Mouse (Mus musculus): ENCODE results near the gene Pitpnm2. TPM values are rescaled to one million over a fixed set of nuclear protein-coding genes. Genes with fewer than 3 reads are reported as not detected.
"Not testable (repeated sequence)": the region's sequence is repeated elsewhere in the genome, so short reads cannot be mapped to it uniquely, and the experiment has no call there.

Gene Pitpnm2
- polyA plus RNA-seq, 1 experiment from 2014 or later, result 11.8 TPM

DNA sequence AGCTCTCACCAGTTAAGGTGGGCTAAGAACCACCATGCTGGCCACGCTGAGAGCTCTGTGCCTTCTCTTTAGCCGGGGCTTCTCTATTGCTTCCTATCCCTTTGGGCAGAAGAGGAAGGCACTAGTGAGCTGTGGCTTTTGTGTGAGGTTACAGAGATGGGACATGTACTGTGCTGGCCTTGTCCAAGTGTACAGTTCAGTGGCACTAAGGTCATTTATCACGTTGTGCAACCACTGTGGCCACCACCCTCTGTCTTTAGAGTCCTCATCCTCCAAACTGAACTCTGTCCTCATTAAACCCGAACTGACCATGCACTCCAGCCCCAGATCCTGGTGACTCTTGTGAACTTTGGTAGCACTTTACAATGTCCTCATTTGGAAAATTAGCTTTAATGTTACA, 23.1 kb downstream of the Pitpnm2 start:
- Histone ChIP-seq H3K27me3 (replicated peaks) (no peaks in the 10 kb centered on the region), H3K4me1 (peaks cover 4% of the 10 kb centered on the region), H3K36me3 (replicated peaks) (no peaks in the 10 kb centered on the region), H3K9ac (no peak overlapping the region), H3K27ac (no peak overlapping the region), H3K9me3 (no peaks in the 10 kb centered on the region), H3K4me3 (no peak overlapping the region), H3K4me2 (no peak overlapping the region)
- no peak for ATAC-seq (replicated peaks)
- 93% methylated on average over 4 of the region's 4 CpGs for WGBS

DNA sequence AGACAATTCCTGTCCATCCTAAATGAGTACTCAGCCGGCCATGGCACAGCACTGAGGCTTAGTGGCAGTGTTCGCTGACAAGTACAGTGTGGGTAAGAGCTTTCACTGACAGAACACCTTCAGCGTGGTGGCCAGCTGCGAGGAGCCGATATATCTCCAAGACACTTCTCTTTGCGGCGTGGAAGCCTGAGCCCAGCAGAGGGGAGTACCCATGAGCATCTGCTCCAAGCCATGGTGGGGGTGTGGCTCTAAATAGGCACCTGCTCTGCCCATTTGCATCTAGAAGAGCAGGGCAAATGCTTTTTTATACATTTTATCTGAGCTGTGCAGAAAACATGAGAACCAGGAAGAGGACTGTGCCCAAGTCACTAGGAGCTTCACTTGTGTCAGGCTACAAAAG, 23.7 kb downstream of the Pitpnm2 start:
- Histone ChIP-seq H3K4me1 (peaks cover 10% of the 10 kb centered on the region), H3K4me3 (no peak overlapping the region), H3K9ac (no peak overlapping the region), H3K36me3 (replicated peaks) (no peaks in the 10 kb centered on the region), H3K27ac (no peak overlapping the region), H3K9me3 (no peaks in the 10 kb centered on the region), H3K4me2 (no peak overlapping the region), H3K27me3 (replicated peaks) (no peaks in the 10 kb centered on the region)
- ATAC-seq (replicated peaks), result no peak
- WGBS, result 92% methylated on average over 7 of the region's 7 CpGs

DNA sequence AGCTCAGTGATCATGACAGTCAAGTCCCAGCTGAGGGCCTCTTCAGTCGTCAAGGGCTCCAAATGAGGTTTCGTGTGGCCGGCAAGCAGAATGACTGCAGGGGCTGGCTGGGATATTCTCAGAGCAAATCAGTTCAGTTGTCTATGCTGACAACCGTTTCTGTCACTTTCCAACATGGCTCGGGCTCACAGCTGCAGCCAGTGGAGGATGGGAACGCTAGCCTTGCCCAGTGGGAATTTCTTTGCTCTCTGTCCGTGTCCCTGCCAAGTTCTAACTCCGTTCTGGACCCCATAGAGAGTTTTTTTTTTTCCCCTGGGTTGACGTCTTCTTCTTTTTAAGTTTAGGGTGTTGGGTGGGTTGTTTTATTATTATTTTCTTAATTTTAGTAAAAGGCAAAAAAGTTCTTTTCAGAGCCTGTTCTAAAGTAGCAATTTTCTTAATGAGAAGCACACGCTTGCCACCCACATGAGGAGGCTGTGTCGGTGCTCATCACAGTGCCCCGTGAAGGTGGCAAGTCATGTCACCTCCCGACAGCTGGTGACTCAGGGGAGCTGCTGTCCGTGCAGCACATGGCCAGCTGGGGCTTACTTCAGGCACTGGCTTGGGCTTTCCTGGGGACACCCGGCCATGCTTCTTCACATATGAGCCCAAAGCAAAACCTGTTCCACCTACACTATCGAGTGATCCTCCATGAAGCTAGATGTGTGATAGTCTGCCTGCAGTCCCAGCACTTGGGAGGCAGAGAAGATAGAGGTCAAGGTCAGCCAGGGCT, 25.1 kb downstream of the Pitpnm2 start:
- H3K9ac ChIP-seq, result no peak overlapping the region
- H3K9me3 ChIP-seq, result no peaks in the 10 kb centered on the region
- 66% methylated on average over 16 of the region's 16 CpGs for WGBS
- ATAC-seq (replicated peaks), result no peak
- no peak overlapping the region for H3K27ac ChIP-seq
- H3K36me3 ChIP-seq (replicated peaks), result no peaks in the 10 kb centered on the region
- H3K4me3 ChIP-seq, result no peak overlapping the region
- no peaks in the 10 kb centered on the region for H3K27me3 ChIP-seq (replicated peaks)
- peaks cover 11% of the 10 kb centered on the region for H3K4me1 ChIP-seq
- H3K4me2 ChIP-seq, result no peak overlapping the region

DNA sequence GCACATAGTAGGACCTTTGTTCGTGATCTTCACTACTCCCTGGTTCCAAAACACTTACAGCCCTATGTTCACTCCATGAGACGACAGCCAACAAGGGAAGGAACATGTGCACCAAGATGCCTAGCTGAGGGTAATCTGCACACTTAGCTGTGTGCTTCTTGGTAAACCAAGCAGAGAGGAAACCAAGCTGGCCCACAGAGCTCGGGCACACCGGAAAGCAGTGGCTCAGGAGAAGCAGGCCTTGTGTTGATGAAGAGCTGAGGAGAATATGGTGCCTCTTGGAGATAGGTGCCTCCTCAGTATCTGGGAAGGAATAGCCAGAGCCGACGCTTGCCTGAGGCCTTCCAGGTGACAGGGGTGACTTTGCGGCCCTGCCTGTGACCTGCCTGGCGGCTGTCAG, 26.0 kb downstream of the Pitpnm2 start:
- Histone ChIP-seq H3K4me2 (no peak overlapping the region), H3K9ac (no peak overlapping the region), H3K36me3 (replicated peaks) (no peaks in the 10 kb centered on the region), H3K27ac (no peak overlapping the region), H3K4me3 (no peak overlapping the region), H3K9me3 (no peaks in the 10 kb centered on the region), H3K27me3 (replicated peaks) (no peaks in the 10 kb centered on the region), H3K4me1 (peaks cover 17% of the 10 kb centered on the region)
- ATAC-seq (replicated peaks), result no peak
- 88% methylated on average over 8 of the region's 8 CpGs for WGBS

DNA sequence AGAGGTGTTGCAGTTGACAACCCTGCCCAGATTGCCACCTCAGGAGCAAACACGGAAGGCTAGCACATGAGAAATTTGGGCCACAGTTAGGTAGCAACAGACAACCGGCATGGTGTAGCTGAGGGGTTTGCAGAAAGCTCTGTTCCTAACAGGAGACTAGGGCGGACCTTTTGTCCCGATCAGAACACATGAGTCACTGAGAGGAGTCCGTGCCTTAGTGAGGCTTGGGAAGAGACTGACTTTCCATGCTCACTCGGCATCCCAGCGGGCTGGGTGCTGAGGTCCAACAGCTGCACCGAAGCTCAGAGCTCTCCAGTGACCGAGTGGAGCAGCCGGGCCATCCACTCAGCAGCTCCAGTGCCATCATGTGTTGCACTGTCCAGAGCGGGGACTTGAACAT, 26.9 kb downstream of the Pitpnm2 start:
- H3K4me2 ChIP-seq, result no peak overlapping the region

DNA sequence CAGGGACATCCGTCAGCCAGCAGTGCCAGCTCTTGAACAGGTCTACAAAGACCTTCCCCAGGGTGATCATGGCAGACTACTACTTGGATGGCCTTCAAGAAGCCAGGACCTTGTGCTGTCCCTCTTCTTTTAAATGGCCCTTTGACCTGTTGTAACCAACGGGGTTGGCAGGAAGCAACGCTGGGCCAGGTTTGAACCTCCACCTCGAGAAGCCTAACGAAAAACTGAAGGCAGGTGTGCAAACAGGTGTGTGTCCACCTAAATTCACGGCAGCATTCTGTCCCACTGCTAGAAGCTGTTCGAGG, 27.9 kb downstream of the Pitpnm2 start:
- H3K4me1 ChIP-seq, result peaks cover 17% of the 10 kb centered on the region

More for the DNA sequence above, 26.9 kb downstream of the Pitpnm2 start:
- Histone ChIP-seq H3K9ac (no peak overlapping the region), H3K9me3 (no peaks in the 10 kb centered on the region), H3K36me3 (replicated peaks) (no peaks in the 10 kb centered on the region), H3K27me3 (replicated peaks) (no peaks in the 10 kb centered on the region), H3K4me3 (no peak overlapping the region), H3K27ac (no peak overlapping the region), H3K4me1 (peaks cover 17% of the 10 kb centered on the region)
- no peak for ATAC-seq (replicated peaks)
- WGBS, result 96% methylated on average over 11 of the region's 11 CpGs

DNA sequence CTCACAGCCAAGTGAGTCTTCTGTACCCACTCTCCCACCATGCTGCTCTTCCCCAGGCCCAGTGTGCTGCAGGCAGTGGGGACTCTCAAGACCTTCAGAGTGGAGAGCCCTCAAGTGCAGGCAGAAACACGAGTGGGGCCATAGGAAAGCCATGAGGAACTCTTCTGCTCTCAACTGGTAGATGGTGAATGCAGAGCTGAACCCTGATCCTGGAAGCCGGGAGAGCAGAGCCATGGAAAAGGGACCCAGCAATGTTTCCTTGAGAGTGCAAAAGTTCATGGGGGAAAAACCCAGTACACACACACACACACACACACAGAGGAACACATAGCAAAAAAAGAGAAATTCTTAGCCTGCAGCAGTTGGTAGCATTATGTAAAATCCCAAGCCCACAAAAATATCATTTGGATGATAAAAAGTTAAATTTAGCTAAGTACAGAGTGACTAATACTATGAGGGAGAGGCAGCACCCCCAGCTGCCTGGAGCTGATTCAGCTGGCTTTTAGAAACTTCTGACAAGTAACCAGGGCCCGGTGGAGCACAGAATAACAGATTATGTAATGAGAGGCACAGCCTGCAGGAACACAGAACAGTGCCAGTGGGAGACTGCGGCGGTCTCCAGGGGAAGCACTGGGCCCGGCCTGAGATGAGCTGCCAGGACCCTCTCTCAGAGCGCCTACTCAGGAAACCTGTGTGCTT, 28.4 kb downstream of the Pitpnm2 start:
- Histone ChIP-seq H3K9ac (no peak overlapping the region), H3K27me3 (replicated peaks) (no peaks in the 10 kb centered on the region), H3K4me3 (no peak overlapping the region), H3K4me2 (no peak overlapping the region), H3K36me3 (replicated peaks) (no peaks in the 10 kb centered on the region), H3K4me1 (peaks cover 17% of the 10 kb centered on the region), H3K9me3 (no peaks in the 10 kb centered on the region), H3K27ac (peak overlapping the region; percentile 18; the same call in 1 of the 2 replicates)
- 52% methylated on average over 7 of the region's 7 CpGs for WGBS
- no peak for ATAC-seq (replicated peaks)

More for the DNA sequence above, 27.9 kb downstream of the Pitpnm2 start:
- no peaks in the 10 kb centered on the region for H3K27me3 ChIP-seq (replicated peaks)
- WGBS, result 82% methylated on average over 7 of the region's 7 CpGs
- no peak overlapping the region for H3K9ac ChIP-seq
- peak overlapping the region; percentile 18; the same call in 1 of the 2 replicates for H3K27ac ChIP-seq
- no peaks in the 10 kb centered on the region for H3K9me3 ChIP-seq
- no peaks in the 10 kb centered on the region for H3K36me3 ChIP-seq (replicated peaks)
- no peak overlapping the region for H3K4me3 ChIP-seq
- no peak for ATAC-seq (replicated peaks)
- H3K4me2 ChIP-seq, result no peak overlapping the region

DNA sequence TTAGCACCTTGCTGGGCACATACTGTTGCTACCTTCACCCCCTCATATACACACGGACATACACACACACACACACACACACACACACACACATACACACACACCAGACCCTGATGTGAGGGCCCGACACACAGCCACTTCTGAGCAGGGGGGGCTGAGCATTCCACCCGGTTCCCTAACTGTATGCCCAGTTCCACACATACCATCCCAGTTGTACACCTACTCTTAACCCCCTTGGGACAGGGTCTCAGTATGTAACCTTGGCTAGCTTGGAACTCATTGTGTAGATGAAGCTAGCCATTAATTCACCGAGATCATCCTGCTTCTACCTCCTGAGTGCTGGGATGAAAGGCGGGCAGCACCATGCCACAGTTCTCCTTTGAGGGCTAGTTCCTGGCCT, 29.0 kb downstream of the Pitpnm2 start:
- no peaks in the 10 kb centered on the region for H3K27me3 ChIP-seq (replicated peaks)
- H3K4me1 ChIP-seq, result peaks cover 17% of the 10 kb centered on the region
- H3K9me3 ChIP-seq, result no peaks in the 10 kb centered on the region
- no peak overlapping the region for H3K4me2 ChIP-seq
- H3K9ac ChIP-seq, result no peak overlapping the region
- no peaks in the 10 kb centered on the region for H3K36me3 ChIP-seq (replicated peaks)
- no peak overlapping the region for H3K4me3 ChIP-seq
- no peak for ATAC-seq (replicated peaks)
- no peak overlapping the region for H3K27ac ChIP-seq
- WGBS, result 93% methylated on average over 5 of the region's 5 CpGs

DNA sequence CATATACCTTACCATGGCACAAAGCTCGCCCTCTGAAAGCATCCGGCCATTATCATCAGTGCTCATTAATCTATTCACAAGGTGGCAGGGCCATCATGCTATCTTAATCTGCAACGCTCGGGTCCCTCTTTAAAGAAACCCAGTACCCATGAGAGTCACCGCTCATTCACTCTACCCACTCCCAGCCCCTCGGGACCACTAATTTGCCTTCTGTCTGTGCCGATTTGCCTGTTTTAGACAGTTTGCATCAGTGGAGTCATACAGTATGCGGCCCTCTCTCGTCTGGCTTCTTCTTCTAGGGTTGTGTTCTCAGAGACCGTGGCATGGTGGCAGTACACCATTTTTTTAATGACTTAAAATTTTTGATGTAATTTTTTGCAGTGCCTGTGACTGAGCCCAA, 30.1 kb downstream of the Pitpnm2 start:
- Histone ChIP-seq H3K36me3 (replicated peaks) (no peaks in the 10 kb centered on the region), H3K4me1 (peaks cover 17% of the 10 kb centered on the region), H3K27ac (no peak overlapping the region), H3K4me3 (no peak overlapping the region), H3K9me3 (no peaks in the 10 kb centered on the region), H3K4me2 (no peak overlapping the region), H3K9ac (no peak overlapping the region), H3K27me3 (replicated peaks) (no peaks in the 10 kb centered on the region)
- no peak for ATAC-seq (replicated peaks)
- 54% methylated on average over 10 of the region's 10 CpGs for WGBS

DNA sequence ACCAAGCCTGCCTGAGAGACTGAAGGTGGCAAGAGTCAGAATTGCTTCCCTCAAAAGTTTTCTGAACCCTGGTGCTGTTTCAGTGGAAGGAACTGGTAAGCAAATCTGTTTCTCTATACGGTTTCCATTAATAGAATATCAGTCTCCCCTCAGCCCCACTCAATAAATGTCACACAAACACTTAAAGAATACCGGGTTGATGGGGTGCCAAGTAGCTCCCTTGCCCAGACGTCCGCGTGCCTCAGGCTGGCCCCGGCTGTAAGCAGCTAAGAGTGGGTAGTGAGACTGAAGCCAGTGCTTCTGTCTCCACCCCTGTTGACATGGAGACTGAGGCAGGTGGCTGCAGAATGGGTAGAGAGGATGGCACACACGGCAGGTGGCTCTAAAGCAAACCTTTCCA, 30.6 kb downstream of the Pitpnm2 start:
- peaks cover 17% of the 10 kb centered on the region for H3K4me1 ChIP-seq
- no peak overlapping the region for H3K27ac ChIP-seq
- WGBS, result 68% methylated on average over 7 of the region's 7 CpGs
- H3K27me3 ChIP-seq (replicated peaks), result no peaks in the 10 kb centered on the region
- H3K9ac ChIP-seq, result no peak overlapping the region
- H3K4me3 ChIP-seq, result no peak overlapping the region
- H3K4me2 ChIP-seq, result no peak overlapping the region
- ATAC-seq (replicated peaks), result no peak
- no peaks in the 10 kb centered on the region for H3K36me3 ChIP-seq (replicated peaks)
- H3K9me3 ChIP-seq, result no peaks in the 10 kb centered on the region

DNA sequence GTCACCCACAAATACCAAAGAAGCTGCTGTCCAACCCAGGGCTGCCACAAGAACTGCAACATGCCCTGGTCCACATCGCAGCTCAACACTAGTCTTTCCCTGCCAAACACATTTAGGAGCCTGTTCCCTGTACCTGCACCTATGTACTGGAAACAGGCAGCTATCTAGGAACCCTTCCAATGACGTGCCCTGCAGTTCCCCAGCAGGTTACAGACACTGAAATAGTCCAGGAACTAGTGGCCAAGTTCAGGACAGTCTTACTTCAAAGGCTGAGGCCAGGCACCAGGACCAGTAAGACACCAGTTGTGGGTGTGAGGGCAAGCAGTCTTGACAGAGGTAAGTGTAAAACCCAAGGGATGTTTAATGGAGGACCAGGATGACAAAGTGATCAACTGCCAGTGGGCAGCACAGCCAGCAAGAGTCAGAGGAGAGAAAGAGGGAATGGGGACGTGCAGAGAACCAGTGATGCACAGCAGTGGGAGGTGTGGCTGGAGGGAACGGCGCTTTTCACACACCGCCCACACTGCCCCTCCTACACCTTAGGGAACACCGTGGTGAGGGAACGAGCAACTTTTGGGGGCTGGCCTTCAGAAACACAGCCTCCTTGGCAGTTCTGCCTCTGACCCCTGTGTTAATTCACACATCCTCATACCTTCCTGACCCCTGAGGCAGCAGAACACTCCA, 31.9 kb downstream of the Pitpnm2 start:
- H3K27me3 ChIP-seq (replicated peaks), result no peaks in the 10 kb centered on the region
- no peak overlapping the region for H3K4me2 ChIP-seq
- H3K36me3 ChIP-seq (replicated peaks), result no peaks in the 10 kb centered on the region
- H3K27ac ChIP-seq, result no peak overlapping the region
- H3K4me3 ChIP-seq, result no peak overlapping the region
- 51% methylated on average over 8 of the region's 8 CpGs for WGBS
- H3K4me1 ChIP-seq, result peaks cover 17% of the 10 kb centered on the region
- no peaks in the 10 kb centered on the region for H3K9me3 ChIP-seq
- H3K9ac ChIP-seq, result no peak overlapping the region
- no peak for ATAC-seq (replicated peaks)

DNA sequence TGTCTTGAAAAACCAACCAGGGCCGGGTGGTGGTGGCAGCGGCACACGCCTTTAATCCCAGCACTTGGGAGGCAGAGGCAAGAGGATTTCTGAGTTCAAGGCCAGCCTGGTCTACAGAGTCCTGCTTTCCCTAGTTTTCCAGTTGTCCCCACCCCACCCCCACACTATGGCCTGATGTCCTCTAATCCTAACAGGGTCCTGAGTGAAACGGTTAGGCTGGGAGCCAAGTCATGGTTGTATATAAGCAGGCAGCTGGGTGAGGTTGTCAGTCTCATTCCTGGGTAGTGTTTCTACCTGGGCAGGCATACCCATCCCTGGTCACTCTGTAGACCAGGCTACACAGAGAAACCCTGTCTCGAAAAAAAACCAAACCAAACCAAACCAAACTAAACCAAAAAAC, 32.5 kb downstream of the Pitpnm2 start:
- H3K27ac ChIP-seq; H3K4me2 ChIP-seq; H3K4me3 ChIP-seq; H3K9me3 ChIP-seq; ATAC-seq (replicated peaks); H3K27me3 ChIP-seq (replicated peaks); H3K36me3 ChIP-seq (replicated peaks); H3K9ac ChIP-seq: not testable (repeated sequence)
- WGBS, result 86% methylated on average over 5 of the region's 5 CpGs
- peaks cover 17% of the 10 kb centered on the region for H3K4me1 ChIP-seq
